Mouse (Mus musculus): ENCODE results near the gene Rrn3.

DNA sequence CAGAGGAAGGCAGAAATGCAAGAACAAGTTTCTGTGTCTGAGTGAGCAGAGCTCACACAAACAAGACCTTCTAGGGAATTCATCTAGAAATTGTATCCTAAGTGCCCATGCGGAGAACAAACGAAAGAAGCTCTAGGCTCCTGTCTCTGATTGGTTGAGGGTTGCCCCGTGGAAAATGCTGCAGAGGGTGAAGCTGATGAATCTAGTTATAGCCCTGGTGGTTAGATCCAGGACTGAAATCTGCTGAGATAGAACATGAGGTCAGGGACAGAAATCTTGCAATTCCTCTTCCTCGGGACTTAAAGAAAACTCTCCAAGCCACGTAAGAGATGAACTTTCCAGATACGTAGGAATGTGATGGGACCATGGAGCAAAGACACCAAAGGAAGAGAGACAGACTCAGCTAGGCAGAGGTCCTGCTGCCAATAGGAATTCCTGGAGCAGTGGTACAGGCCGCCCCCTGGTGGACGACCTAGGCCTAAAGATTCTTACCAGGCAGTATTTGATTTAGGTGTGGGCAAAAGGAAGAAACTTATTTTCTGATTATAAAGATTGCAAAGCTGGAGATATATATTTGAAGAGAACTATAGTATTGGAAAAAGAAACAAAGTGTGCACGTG is 46.9 kb upstream of the Rrn3 start:
- TF ChIP-seq CTCF (conservative IDR thresholded peaks at IDR 0.05; ENCODE audit: low read length) (peak; percentile 92), POU5F1 (IDR thresholded peaks at IDR 0.05; ENCODE audit: borderline replicate concordance, low read length) (no peak), NANOG (IDR thresholded peaks at IDR 0.05; ENCODE audit: borderline replicate concordance, low read length) (no peak)

Measured in E14TG2a.4 (cell line).